Mouse (Mus musculus) lung, adult 2 months (tissue): Measurements from ENCODE around the gene Slc1a3. TPM values are rescaled to one million over a fixed set of nuclear protein-coding genes. Genes with fewer than 3 reads are reported as not detected.

Experiments
- DNase-seq: peaks from one replicate; pipeline ENCODE4 v3.0.0; 2022
- H3K4me1 ChIP-seq: fragments of 200-500 bp; 2 replicates; pipeline ENCODE4 v1.6.1; 2011; ENCODE audit warnings: low read length; ENCODE audit not compliant: control insufficient read depth, insufficient read depth
- H3K4me3 ChIP-seq: fragments of 200-500 bp; replicated peaks from 2 replicates; pipeline ENCODE3; 2011; ENCODE audit warnings: low read depth, mild to moderate bottlenecking, control low read depth, low read length; ENCODE audit errors: extremely low read depth
- CTCF ChIP-seq: fragments of 200-500 bp; IDR thresholded peaks from 2 replicates; pipeline ENCODE4 v1.5.1; 2011; ENCODE audit warnings: mild to moderate bottlenecking, low read length, control low read depth; ENCODE audit not compliant: insufficient read depth
- POLR2A ChIP-seq: fragments of 200-500 bp; IDR thresholded peaks from 2 replicates; pipeline ENCODE4 v1.6.1; 2011; ENCODE audit warnings: low read depth, mild to moderate bottlenecking, control low read depth, low read length, borderline replicate concordance; ENCODE audit errors: extremely low read depth
- WGBS: fragments of 180-500 bp; shearing (Covaris S2); methylation state at CpG from one replicate; pipeline ENCODE4 v1.1.7; 2018; 5-methylcytosine and 5-hydroxymethylcytosine counted together
- polyA plus RNA-seq: library from polyadenylated mRNA; depleted of rRNA; stranded (reverse); fragments of >200 nt; gene quantifications from 2 replicates; pipeline ENCODE4 v1.2.3, GENCODE M21; 2012

The Slc1a3 gene
- polyA plus RNA-seq, 1 experiment = 18.7 TPM

DNA sequence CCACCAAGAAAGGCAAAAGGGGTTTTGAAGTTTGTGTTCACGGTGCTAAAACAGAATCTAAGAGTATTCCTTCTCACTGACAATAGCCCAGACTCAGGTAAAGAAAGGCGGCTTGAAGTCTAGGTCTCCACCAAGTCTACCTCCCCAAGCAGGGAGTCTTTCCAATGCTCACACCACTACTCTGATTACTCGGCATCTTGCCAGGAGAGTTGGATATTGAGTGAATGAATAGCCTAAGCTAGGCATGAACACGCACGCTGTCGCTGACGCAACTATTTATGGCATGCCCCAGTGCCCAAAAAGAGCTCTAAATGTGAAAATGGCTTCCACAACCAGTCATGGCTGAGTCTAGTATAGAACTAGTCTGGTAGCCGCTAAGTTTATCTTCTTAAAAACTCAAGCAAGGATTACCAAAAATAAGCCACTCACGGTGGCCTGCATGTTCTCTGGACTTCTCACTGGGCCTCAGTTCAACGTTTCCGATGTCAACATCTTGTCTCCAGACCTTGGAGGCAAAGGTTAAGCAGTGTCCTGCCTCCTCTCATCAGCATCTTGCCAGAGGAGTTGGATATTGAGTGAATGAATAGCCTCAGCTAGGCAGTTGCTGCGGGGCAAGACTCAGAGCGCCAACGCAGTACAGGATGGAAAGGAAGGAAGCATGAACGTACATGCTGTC lies 44.8 kb downstream of the Slc1a3 start:
- H3K4me1 ChIP-seq = no peaks in the 10 kb centered on the region; the same call in 1 of the 2 replicates
- H3K4me3 ChIP-seq = no peak overlapping the region
- no peak for DNase-seq
- TF ChIP-seq POLR2A (no peak), CTCF (no peak)
- 65% methylated on average over 15 of the region's 15 CpGs for whole genome bisulfite sequencing

DNA sequence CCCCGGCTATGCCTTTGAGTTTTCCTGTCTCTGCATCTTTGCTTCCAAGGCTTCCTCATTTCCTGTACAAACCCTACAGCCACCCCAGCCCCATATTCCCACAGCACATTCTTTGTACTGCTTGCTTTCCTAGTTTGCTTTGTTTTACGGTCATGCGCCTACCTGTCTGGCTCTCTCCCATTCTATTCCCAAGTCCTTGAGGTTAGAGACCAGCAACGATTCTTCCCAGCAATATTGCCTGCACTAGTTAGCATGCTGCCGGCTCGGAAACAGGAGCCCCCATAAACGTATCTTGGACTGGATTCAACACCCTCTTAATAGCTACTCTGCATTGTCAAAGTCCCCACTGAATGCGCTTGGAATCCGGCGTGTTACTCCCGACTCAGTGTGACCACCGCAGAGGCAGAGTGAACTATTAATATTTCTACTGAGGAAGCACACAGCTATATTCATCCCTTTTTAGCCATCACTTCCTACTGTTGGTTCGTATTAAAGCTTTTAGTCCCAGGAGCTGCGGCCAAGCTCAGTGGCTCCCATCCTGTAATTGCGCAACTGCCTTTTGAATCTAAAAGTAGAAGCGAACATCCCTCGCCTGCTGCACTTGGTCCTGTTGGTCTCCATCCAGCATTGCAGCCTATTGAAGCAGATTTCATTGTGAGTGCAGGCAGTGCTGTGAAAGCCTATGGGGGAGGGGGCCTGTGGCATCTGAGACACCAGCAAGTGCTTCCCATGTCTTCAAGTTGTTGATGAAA lies 47.0 kb downstream of the Slc1a3 start:
- no peaks in the 10 kb centered on the region; the same call in 1 of the 2 replicates for H3K4me1 ChIP-seq
- WGBS = 37% methylated on average over 17 of the region's 17 CpGs
- H3K4me3 ChIP-seq = no peak overlapping the region
- no peak for TF ChIP-seq CTCF
- no peak for TF ChIP-seq POLR2A
- no peak for DNase-seq

DNA sequence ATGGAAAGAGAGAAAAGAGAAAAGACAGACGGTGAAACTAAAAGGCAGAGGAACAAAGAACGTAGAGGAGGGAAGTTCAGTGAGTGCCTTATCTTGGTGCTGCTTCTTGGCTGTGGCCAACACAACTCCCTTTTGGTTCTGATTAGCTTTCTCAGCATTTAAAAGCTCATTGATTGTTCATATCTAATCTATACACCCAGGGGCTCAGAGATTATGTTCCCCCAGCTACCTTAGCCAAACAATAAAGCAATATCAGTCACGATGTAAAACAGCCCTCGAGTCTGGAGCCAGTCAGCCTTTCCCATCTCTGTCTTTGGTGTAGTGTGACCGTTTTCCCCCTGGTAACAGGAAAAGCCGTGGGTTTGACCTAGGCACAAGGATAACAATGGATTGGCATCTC lies 48.7 kb downstream of the Slc1a3 start:
- 52% methylated on average over 6 of the region's 6 CpGs for WGBS
- DNase-seq = no peak
- no peak for TF ChIP-seq POLR2A
- no peak for TF ChIP-seq CTCF
- Histone ChIP-seq H3K4me1 (no peaks in the 10 kb centered on the region; the same call in 1 of the 2 replicates), H3K4me3 (no peak overlapping the region)

DNA sequence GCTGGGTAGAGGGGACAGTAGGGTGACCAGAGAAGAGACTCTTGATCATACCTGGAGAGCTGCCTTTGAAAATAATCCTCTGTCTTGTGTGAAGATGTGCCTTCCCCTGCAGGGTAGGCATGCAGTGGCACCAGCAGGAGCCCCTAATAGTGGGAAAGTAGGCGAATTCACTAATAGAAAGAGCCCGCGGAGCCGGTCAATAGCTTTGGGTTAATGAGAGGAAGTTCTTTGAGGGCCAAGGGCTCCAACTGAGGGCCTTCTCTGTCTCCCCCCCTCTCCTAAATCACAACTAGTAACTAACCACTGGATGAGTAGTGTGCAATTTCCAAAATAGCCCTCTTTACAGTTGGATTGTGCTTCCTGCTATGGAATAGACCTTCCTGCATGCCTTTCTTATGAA lies 50.6 kb downstream of the Slc1a3 start:
- no peak for DNase-seq
- Histone ChIP-seq H3K4me1 (no peaks in the 10 kb centered on the region; the same call in 1 of the 2 replicates), H3K4me3 (no peak overlapping the region)
- WGBS = 89% methylated on average over 4 of the region's 4 CpGs
- no peak for TF ChIP-seq CTCF
- TF ChIP-seq POLR2A = no peak

DNA sequence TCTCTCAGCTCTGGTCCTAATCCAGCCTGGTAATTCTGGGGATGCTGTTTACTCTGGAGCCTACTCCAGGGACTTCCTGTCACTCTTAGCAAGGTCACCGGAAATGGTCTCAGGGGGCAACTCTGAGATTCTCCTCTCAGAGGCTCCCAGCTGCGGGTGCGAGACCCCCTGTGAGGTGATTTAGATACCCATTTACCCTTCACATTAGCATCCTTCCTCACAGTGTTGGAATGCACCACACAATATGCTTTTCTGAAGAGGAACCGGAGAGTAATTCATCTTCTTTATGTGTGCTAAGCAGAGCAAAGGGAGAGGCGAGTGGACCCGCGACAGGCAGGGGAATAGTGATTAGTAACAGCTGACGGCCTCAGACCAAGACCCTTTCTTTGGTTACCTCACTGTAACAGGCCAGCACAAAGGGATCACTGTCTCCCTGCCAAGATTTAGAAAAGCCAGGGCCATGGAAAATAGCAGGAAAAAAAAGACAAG lies 51.0 kb downstream of the Slc1a3 start:
- no peak overlapping the region for H3K4me3 ChIP-seq
- no peak for DNase-seq
- 37% methylated on average over 8 of the region's 8 CpGs for WGBS
- no peak for TF ChIP-seq CTCF
- no peak for TF ChIP-seq POLR2A
- no peaks in the 10 kb centered on the region; the same call in 1 of the 2 replicates for H3K4me1 ChIP-seq

DNA sequence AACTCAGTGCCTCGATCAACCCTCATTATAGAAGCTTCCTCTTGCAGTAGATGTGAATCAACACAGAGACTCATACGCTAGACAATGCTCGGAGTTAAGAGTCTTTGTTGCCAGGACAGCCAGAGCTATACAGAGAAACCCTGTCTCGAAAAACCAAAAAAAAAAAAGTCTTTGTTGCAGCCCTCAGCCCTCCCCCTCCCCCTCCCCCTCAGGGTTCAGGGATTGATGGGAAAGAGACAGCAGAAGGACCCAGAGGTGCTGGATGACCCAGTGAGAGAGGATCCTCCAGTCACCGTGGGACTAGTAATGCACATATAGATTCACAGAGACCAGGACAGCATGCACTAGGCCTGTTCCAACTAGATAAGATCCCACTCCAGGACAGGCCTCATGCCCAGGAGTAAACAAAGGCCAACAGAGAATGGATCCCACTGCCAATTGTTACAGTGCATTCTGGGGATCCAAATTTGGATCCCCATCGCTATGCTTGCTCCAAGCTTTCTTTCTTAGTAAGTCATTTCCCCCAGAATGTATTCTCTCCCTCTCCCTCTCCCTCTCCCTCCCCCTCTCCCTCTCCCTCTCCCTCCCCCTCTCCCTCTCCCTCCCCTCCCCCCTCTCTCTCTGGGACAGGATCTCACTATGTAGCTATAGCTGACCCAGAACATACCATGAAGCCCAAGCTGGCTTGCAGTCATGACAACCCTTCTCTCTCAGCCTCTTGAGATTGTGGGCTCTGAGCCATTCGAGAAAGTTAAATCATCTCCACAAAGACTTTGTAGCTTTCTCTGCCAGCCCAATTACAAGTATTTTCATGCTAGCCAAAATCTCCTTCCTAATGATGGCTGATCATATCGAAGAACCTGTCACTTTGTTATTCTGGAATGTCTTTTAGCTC lies 52.2 kb downstream of the Slc1a3 start:
- TF ChIP-seq POLR2A = no peak
- TF ChIP-seq CTCF = no peak
- 62% methylated on average over 8 of the region's 8 CpGs for WGBS
- no peak overlapping the region for H3K4me3 ChIP-seq
- DNase-seq = no peak
- H3K4me1 ChIP-seq = no peaks in the 10 kb centered on the region

DNA sequence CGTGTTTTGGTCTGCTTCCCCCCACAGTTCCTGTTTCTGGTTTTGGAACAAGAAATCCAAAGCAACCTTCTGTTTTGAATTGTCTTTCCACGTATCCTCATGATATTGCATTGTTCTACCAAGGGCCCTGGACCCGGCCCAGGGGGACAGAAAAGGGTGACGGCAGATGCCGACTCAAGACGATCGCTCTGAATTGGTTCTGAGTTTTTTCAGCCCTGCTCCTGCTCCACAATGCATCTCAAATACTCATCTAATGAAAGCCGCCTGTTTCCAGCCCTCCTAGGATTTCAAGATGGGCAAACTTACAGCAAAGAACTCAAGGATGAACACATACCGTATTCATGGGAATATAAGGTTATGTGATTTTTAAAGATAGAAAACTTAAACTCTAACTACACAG lies 55.3 kb downstream of the Slc1a3 start:
- no peak for DNase-seq
- no peak for TF ChIP-seq POLR2A
- no peak for TF ChIP-seq CTCF
- Histone ChIP-seq H3K4me3 (no peak overlapping the region), H3K4me1 (no peaks in the 10 kb centered on the region)
- WGBS = 55% methylated on average over 9 of the region's 9 CpGs

DNA sequence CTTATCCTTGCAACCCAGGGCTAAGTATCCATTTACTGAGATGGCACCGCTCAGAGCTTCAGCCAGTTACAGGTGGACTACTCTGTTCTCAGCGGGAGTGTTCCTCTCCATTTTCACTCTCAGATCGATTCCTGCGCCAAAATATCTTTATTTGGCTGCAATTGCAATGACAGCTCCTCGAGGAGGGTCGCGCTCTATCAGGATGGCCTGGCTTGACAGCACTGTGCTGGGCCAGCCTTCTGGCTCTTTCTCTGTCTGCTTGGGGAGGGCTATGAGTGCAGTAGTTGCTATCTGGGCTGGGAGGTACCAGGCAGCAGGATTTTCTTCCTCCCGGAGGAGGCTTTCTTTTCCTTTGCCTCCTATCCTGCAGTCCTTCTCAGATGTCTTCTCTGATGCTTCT lies 57.9 kb downstream of the Slc1a3 start:
- no peaks in the 10 kb centered on the region for H3K4me1 ChIP-seq
- WGBS = 86% methylated on average over 8 of the region's 8 CpGs
- no peak overlapping the region for H3K4me3 ChIP-seq
- TF ChIP-seq CTCF (no peak), POLR2A (no peak)
- no peak for DNase-seq
